Mouse (Mus musculus) forebrain, embryonic 13.5 days (tissue): ENCODE measurements around the gene Ubxn2a. TPM values are rescaled to one million over a fixed set of nuclear protein-coding genes. Genes with fewer than 3 reads are reported as not detected.

Experiments
- ATAC-seq: fragments of 200-750 bp; cut with Nextera tagmentation; 2 replicates; pipeline ENCODE4 v1.8.0; 2017
- H3K27ac ChIP-seq: fragments of 300-500 bp; sonication (generic); 2 replicates; pipeline ENCODE4 v1.5.1; 2015; ENCODE audit warnings: inconsistent platforms, mild to moderate bottlenecking, moderate library complexity
- H3K27me3 ChIP-seq: fragments of 300-500 bp; sonication (generic); 2 replicates; pipeline ENCODE4 v1.6.1; 2015; ENCODE audit warnings: mild to moderate bottlenecking, inconsistent platforms
- H3K36me3 ChIP-seq: fragments of 300-500 bp; sonication (generic); 2 replicates; pipeline ENCODE4 v1.6.1; 2015; ENCODE audit warnings: mild to moderate bottlenecking, inconsistent platforms; ENCODE audit not compliant: poor library complexity, severe bottlenecking
- H3K4me1 ChIP-seq: fragments of 300-500 bp; sonication (generic); 2 replicates; pipeline ENCODE4 v1.6.1; 2015; ENCODE audit warnings: inconsistent platforms
- H3K4me2 ChIP-seq: fragments of 300-500 bp; sonication (generic); 2 replicates; pipeline ENCODE4 v1.6.1; 2015; ENCODE audit warnings: inconsistent platforms, mild to moderate bottlenecking, moderate library complexity
- H3K4me3 ChIP-seq: fragments of 300-500 bp; sonication (generic); 2 replicates; pipeline ENCODE4 v1.5.1; 2015; ENCODE audit warnings: mild to moderate bottlenecking, inconsistent platforms
- H3K9ac ChIP-seq: fragments of 300-500 bp; sonication (generic); 2 replicates; pipeline ENCODE4 v1.6.1; 2015; ENCODE audit warnings: mild to moderate bottlenecking, inconsistent platforms
- H3K9me3 ChIP-seq: fragments of 300-500 bp; sonication (generic); replicated peaks from 2 replicates; pipeline ENCODE4 v1.6.1; 2016; ENCODE audit warnings: inconsistent platforms
- WGBS: fragments of 180-500 bp; shearing (Covaris S2); methylation state at CpG from one replicate; pipeline ENCODE4 v1.1.7; 2015; 5-methylcytosine and 5-hydroxymethylcytosine counted together
- polyA plus RNA-seq: library from polyadenylated mRNA; unstranded; fragments of >200 nt; fragmentation: Nextera tagmentation; extraction: Ambion mirVana; gene quantifications from 2 replicates; pipeline ENCODE4 v1.2.1, GENCODE M21; 2015

The Ubxn2a gene
- polyA plus RNA-seq, 1 experiment from 2014 or later, result 47.2 TPM

DNA sequence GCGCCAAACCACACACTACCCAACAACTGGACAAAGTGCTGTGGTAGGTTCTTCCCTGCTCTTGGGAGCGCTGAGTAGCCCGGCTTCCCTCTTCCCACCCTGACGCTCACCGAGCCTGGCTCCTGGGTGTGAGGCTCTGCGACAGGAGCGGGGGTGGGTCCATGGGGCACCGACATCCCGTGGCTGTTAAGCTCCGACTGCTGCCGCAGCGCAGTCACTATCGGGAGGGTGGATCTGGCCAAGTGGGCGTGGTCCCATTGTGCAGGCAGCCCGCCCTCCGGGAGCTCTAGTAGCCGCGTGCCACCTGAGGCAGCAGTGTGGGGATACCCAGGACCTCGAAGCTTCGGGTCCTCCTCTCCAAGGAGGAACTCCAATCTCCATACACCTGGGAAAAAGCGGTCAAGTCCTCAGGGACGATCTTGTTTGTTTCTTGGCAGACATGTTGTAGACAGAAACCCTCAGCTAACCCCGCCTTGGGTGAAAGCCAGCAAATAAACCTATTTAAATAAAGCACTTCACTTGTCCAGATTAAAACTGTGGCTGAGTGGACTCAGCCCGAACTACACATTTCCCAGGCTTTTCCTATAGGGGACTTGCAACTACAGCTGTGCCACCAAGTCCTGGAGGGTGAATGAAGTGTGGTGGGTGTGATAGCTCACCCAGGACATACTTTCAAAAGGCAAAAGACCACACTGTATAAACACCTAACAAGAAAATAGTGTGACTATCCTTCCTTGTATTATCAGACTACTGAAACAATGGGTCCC, 33.2 kb downstream of the Ubxn2a start, which contains the start of gene Mfsd2b:
TSS of gene Mfsd2b (minus strand) at position 199 of the 767 bp plus-strand sequence.
- Histone ChIP-seq H3K27me3 (peaks cover 10% of the 10 kb centered on the region; the same call in 1 of the 2 replicates), H3K27ac (no peak within 1 kb of the TSS), H3K9ac (peak within 1 kb of the TSS; percentile 60), H3K36me3 (peaks cover 11% of the 10 kb centered on the region), H3K4me1 (peaks cover 12% of the 10 kb centered on the region), H3K4me3 (peak within 1 kb of the TSS; percentile 37), H3K4me2 (peak within 1 kb of the TSS; percentile 72), H3K9me3 (no peaks in the 10 kb centered on the region)
- 4% methylated on average over 24 of the region's 24 CpGs for WGBS
- ATAC-seq, result peak; percentile 86

DNA sequence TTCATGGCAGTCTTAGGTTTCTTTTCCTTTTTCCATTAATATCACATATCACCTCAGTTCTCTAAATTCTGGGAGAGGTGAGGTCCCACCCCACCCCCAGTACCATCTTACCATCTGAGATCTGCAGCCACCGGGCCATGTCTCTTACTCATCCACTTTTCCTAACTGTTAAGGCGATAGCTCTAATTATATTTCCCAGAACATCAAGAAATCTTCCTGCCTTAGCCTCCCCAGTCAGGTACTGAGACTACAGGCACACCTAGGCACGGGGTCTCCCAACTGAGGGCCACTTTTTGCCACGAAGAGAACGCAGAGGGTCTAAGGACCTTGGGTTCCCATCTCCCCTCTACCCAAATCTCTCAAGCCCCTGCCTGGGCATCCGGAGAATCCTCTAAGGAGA, 34.0 kb downstream of the Ubxn2a start:
- 78% methylated on average over 6 of the region's 6 CpGs for WGBS

DNA sequence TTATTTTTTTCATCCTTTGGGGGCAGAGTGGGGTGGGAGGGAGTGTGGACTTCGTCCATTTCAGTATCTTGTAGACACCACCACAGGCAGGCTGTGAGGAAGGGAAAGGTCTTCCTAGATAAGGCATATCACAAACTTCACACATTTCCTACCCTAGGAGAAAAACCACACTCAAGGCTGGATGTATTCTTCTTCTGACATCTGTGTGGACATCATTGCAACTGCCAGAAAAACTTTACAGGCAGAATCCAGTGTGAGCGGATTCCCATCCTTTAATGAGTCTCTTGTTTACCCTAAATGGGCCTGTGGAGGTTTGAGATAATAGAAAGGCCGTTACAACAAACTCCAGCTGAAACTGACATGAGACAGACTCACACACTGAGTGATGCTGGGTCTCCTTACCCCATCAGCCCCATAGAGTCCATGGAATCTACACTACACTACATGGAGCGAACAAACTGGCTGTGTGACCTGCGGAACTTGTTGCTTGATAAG, 34.5 kb downstream of the Ubxn2a start:
- no peak overlapping the region for H3K9ac ChIP-seq
- H3K9me3 ChIP-seq, result no peaks in the 10 kb centered on the region
- peaks cover 12% of the 10 kb centered on the region for H3K4me1 ChIP-seq
- H3K4me2 ChIP-seq, result no peak overlapping the region
- 78% methylated on average over 5 of the region's 5 CpGs for WGBS
- H3K4me3 ChIP-seq, result no peak overlapping the region
- H3K27me3 ChIP-seq, result peaks cover 10% of the 10 kb centered on the region; the same call in 1 of the 2 replicates
- no peak for ATAC-seq
- no peaks in the 10 kb centered on the region for H3K36me3 ChIP-seq
- H3K27ac ChIP-seq, result no peak overlapping the region

More for the DNA sequence above, 34.0 kb downstream of the Ubxn2a start:
- Histone ChIP-seq H3K4me3 (peak overlapping the region; percentile 37; the same call in 1 of the 2 replicates), H3K9me3 (no peaks in the 10 kb centered on the region), H3K4me1 (peaks cover 12% of the 10 kb centered on the region), H3K36me3 (peaks cover 4% of the 10 kb centered on the region; the same call in 1 of the 2 replicates), H3K9ac (no peak overlapping the region; the same call in 1 of the 2 replicates), H3K4me2 (peak overlapping the region; percentile 72), H3K27me3 (peaks cover 10% of the 10 kb centered on the region; the same call in 1 of the 2 replicates), H3K27ac (no peak overlapping the region)
- no peak; the same call in 1 of the 2 replicates for ATAC-seq

DNA sequence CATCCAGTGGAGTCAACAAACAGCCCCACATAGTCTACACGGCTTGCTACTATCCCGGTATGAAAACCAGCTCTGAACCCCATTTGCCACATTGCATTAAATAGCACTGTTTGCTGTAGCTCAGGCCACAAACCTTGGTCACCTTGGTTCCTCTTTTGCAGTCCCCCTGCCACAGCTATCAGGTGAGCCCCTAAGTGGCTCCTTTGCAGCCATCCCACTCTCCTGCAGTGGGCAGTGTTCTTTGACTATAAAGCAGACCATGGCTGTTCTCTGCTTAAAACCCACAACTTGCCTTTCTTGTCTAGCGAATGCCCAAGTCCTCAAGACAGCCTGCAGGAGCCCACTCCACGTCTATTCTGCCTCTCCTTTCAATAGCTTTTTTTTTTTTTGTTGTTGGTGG, 35.2 kb downstream of the Ubxn2a start:
- no peaks in the 10 kb centered on the region for H3K36me3 ChIP-seq
- WGBS, result 56% methylated on average over 4 of the region's 4 CpGs
- H3K27ac ChIP-seq, result no peak overlapping the region

DNA sequence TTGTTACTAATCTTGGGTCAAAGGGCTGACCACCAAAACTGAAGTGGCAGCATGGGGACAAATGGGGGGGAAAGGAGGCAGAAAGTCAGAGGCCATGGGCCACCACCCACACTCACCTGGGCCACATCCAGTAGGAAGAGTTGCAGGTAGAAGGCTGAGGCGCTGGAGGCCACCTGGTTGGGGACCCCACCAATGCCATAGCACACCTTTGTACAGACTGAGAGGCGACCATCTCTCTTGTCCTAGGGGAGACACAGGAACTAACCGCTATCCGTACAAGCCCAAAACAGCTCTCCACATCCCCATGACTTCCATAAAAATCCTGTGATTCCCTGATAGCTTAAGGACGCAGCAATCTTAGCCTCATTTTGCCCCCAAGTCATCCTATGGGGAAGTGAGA, 36.2 kb downstream of the Ubxn2a start:
- ATAC-seq, result no peak
- Histone ChIP-seq H3K36me3 (no peaks in the 10 kb centered on the region), H3K9me3 (no peaks in the 10 kb centered on the region), H3K4me3 (no peak overlapping the region), H3K27me3 (peaks cover 10% of the 10 kb centered on the region; the same call in 1 of the 2 replicates), H3K4me1 (peaks cover 12% of the 10 kb centered on the region), H3K4me2 (no peak overlapping the region), H3K9ac (no peak overlapping the region), H3K27ac (no peak overlapping the region)
- 87% methylated on average over 5 of the region's 5 CpGs for WGBS

More for the DNA sequence above, 35.2 kb downstream of the Ubxn2a start:
- Histone ChIP-seq H3K9me3 (no peaks in the 10 kb centered on the region), H3K4me1 (peaks cover 12% of the 10 kb centered on the region), H3K27me3 (peaks cover 10% of the 10 kb centered on the region; the same call in 1 of the 2 replicates), H3K9ac (no peak overlapping the region), H3K4me2 (no peak overlapping the region), H3K4me3 (no peak overlapping the region)
- no peak for ATAC-seq

DNA sequence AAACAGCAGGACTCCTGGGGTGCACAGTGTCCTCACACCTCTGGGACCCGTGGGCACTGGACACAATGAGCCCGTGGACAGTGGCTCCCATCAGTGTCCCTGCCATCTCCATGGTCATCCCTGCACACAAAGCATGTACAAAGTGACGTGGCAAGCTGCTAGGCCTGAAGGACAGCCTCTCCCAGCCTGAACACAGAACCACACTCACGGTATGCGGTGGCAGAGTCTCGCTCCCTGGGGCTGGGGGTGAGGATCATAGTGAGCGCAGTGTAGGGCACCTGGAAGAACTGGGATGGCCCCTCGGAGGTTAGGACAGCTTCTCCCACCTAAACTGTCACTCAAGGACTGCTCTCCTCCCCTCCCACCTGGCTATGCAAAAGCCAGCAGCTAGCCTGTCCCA, 38.6 kb downstream of the Ubxn2a start:
- no peaks in the 10 kb centered on the region for H3K9me3 ChIP-seq
- ATAC-seq, result no peak
- peaks cover 10% of the 10 kb centered on the region; the same call in 1 of the 2 replicates for H3K27me3 ChIP-seq
- no peak overlapping the region for H3K4me3 ChIP-seq
- peaks cover 7% of the 10 kb centered on the region for H3K4me1 ChIP-seq
- no peak overlapping the region for H3K9ac ChIP-seq
- no peak overlapping the region for H3K27ac ChIP-seq
- H3K36me3 ChIP-seq, result no peaks in the 10 kb centered on the region
- 79% methylated on average over 8 of the region's 8 CpGs for WGBS
- no peak overlapping the region for H3K4me2 ChIP-seq

DNA sequence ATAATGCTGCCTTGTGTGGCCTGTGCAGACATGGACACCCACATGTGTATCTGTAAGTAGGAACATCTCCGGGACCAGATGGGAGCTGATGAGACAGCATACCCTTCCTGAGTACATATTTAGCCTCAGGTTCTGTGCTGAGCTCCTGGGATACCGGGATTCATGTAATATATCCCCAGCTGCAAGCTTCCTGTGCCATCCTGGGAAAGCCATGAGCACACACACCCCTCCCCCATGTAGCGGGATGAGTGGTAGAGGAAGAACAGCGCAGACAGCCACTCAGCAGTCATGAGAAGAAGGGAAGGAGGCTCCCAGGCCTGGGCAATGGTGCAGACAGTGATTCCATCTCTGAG, 43.2 kb downstream of the Ubxn2a start:
- H3K36me3 ChIP-seq, result no peaks in the 10 kb centered on the region
- H3K27me3 ChIP-seq, result no peaks in the 10 kb centered on the region
- no peak for ATAC-seq
- H3K27ac ChIP-seq, result no peak overlapping the region
- no peak overlapping the region for H3K4me3 ChIP-seq
- no peaks in the 10 kb centered on the region for H3K9me3 ChIP-seq
- 83% methylated on average over 4 of the region's 4 CpGs for WGBS
- no peak overlapping the region for H3K4me2 ChIP-seq
- no peak overlapping the region for H3K9ac ChIP-seq
- H3K4me1 ChIP-seq, result peaks cover 9% of the 10 kb centered on the region; the same call in 1 of the 2 replicates

DNA sequence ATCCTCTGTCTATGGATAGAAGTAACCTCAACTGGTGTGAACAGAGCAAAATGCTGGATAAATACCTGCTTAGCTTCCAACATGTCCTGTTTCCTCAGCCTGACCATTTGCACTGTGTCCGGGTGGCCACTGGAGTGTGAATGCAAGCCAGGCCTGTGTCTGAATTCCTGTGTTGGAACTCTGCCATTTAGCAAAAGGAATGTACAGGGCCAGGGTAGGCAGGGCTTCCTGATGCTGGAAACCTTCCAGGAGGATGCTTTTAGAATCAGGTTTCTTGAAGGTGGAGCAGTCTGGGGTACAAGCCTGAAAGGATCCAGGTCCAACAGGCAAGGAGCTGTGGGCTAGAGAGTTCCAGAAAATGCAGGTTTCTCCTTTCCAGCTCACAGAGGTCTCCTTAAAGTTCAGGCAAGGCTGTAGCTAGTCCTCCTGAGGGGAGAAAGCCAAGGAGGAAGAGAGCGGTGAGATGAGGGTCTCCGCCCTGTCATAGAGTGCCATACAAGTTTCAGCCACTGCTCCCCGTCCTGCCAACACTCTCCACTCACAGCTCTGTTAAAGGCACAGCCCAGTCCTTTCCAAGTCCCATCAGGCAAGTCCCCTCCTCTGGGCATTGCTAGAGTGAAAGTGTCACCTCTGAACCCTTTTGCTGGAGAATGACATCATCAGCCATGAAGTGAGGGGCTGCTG, 43.7 kb downstream of the Ubxn2a start:
- H3K27ac ChIP-seq, result no peak overlapping the region
- 72% methylated on average over 4 of the region's 4 CpGs for WGBS
- H3K4me3 ChIP-seq, result no peak overlapping the region
- H3K4me2 ChIP-seq, result no peak overlapping the region
- no peak overlapping the region for H3K9ac ChIP-seq
- H3K36me3 ChIP-seq, result no peaks in the 10 kb centered on the region
- H3K9me3 ChIP-seq, result no peaks in the 10 kb centered on the region
- no peak for ATAC-seq
- no peaks in the 10 kb centered on the region for H3K27me3 ChIP-seq
- H3K4me1 ChIP-seq, result peaks cover 9% of the 10 kb centered on the region; the same call in 1 of the 2 replicates

DNA sequence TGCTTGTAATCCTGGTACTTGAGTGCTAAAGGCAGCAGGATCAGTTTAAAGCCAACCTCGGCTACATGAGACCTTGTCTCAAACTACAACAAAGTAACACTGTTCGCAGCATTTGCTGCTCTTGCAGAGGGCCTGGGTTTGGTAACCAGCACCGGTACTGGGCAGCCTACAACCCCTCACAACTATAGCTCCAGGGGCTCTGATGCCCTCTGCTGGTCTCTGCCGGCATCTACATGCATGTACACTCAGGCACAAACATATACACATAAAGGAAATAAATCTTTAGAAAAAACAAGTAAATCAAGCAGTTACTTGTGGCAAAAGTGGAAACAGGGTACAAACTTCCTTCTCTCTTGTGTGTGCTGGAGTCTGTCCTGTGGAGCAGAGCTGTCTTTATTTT, 44.8 kb downstream of the Ubxn2a start:
- Histone ChIP-seq H3K4me1 (peaks cover 9% of the 10 kb centered on the region; the same call in 1 of the 2 replicates), H3K9ac (no peak overlapping the region), H3K27me3 (no peaks in the 10 kb centered on the region), H3K9me3 (no peaks in the 10 kb centered on the region), H3K36me3 (0 out of 2 replicates have a peak, but pooled peaks cover under 1% of the 10 kb centered on the region), H3K4me3 (no peak overlapping the region), H3K27ac (no peak overlapping the region), H3K4me2 (no peak overlapping the region)
- WGBS, result 89% methylated on average over 4 of the region's 4 CpGs
- ATAC-seq, result no peak

DNA sequence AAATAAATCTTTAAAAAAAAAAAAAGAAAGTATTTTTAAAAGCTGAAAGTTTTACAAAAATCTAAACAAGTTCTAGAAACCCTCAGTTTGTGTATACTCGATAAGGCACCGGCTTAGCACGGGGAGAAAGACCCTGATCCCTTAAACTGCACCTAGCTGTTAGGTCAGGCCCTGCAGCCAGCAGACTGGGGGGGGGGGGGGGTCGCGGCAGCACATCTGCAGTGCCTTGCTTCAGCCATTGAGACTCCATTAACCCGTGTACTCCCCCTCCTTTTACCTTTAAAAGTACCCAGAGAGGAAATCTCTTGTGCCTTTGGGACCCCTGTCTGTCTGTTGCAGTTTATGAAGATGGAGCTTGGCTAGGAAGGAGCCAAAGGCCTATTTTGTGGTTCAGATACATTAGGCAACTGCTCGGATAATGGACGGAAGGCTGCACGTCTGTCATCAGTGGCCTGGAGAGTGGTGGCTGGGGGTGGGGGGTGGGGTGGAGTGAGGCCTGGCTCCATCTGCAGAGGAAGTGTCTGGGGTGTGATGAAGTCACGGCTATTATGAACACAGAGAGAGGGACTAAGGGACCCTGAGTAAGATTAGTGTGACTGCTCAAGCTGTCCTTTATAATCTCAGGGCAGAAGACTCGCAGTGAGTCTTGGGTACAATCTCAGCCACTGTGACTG, 48.1 kb downstream of the Ubxn2a start:
- 0 out of 2 replicates have a peak, but pooled peaks cover 3% of the 10 kb centered on the region for H3K9me3 ChIP-seq
- no peak for ATAC-seq
- WGBS, result 72% methylated on average over 11 of the region's 11 CpGs
- no peak overlapping the region for H3K4me3 ChIP-seq
- H3K27me3 ChIP-seq, result no peaks in the 10 kb centered on the region
- peaks cover 9% of the 10 kb centered on the region; the same call in 1 of the 2 replicates for H3K4me1 ChIP-seq
- no peak overlapping the region for H3K4me2 ChIP-seq
- no peak overlapping the region for H3K27ac ChIP-seq
- H3K36me3 ChIP-seq, result peaks cover 22% of the 10 kb centered on the region
- H3K9ac ChIP-seq, result no peak overlapping the region

DNA sequence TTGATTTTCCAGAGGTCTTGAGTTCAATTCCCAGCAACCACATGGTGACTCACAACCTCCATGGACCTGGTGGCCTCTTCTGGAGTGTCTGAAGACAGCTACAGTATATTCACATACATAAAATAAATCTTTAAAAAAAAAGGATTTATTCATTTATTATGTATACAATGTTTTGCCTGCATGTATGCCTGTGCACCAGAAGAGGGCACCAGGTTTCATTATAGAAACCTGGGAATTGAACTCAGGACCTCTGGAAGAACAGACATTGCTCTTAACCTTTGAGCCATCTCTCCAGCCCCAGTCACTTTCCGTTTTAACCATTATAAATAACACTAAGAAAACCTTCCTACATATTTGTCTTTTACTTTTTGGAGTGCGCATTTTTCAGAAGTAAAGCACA, 50.7 kb downstream of the Ubxn2a start:
- no peaks in the 10 kb centered on the region for H3K27me3 ChIP-seq
- H3K36me3 ChIP-seq, result peaks cover 29% of the 10 kb centered on the region
- no peak for ATAC-seq
- 0 out of 2 replicates have a peak, but pooled peaks cover 3% of the 10 kb centered on the region for H3K9me3 ChIP-seq
- no peak overlapping the region for H3K27ac ChIP-seq
- no peak overlapping the region for H3K9ac ChIP-seq
- H3K4me3 ChIP-seq, result no peak overlapping the region
- no peaks in the 10 kb centered on the region for H3K4me1 ChIP-seq
- WGBS, result 98% methylated on average over 2 of the region's 2 CpGs
- no peak overlapping the region for H3K4me2 ChIP-seq
